Mouse (Mus musculus) neural tube, embryonic 15.5 days (tissue): Measurements from ENCODE around the gene Mff. TPM values are rescaled to one million over a fixed set of nuclear protein-coding genes. Genes with fewer than 3 reads are reported as not detected.

Experiments
- ATAC-seq: fragments of 200-750 bp; cut with Nextera tagmentation; 2 replicates; pipeline ENCODE4 v1.8.0; 2017; ENCODE audit warnings: mild to moderate bottlenecking, moderate TSS enrichment, moderate library complexity; ENCODE audit not compliant: low FRiP score
- H3K27ac ChIP-seq: fragments of 300-500 bp; sonication (generic); replicated peaks from 2 replicates; pipeline ENCODE4 v1.5.1; 2015; ENCODE audit warnings: mild to moderate bottlenecking, inconsistent platforms
- H3K27me3 ChIP-seq: fragments of 300-500 bp; sonication (generic); replicated peaks from 2 replicates; pipeline ENCODE4 v1.6.1; 2015; ENCODE audit warnings: inconsistent platforms
- H3K36me3 ChIP-seq: fragments of 300-500 bp; sonication (generic); 2 replicates; pipeline ENCODE4 v1.6.1; 2015; ENCODE audit warnings: inconsistent platforms
- H3K4me1 ChIP-seq: fragments of 300-500 bp; sonication (generic); 2 replicates; pipeline ENCODE4 v1.6.1; 2015; ENCODE audit warnings: inconsistent platforms
- H3K4me2 ChIP-seq: fragments of 300-500 bp; sonication (generic); 2 replicates; pipeline ENCODE4 v1.6.1; 2015; ENCODE audit warnings: inconsistent platforms, mild to moderate bottlenecking, moderate library complexity
- H3K4me3 ChIP-seq: fragments of 300-500 bp; sonication (generic); replicated peaks from 2 replicates; pipeline ENCODE4 v1.5.1; 2015; ENCODE audit warnings: mild to moderate bottlenecking, inconsistent platforms
- H3K9ac ChIP-seq: fragments of 300-500 bp; sonication (generic); replicated peaks from 2 replicates; pipeline ENCODE4 v1.6.1; 2015; ENCODE audit warnings: mild to moderate bottlenecking, inconsistent platforms
- H3K9me3 ChIP-seq: fragments of 300-500 bp; sonication (generic); replicated peaks from 2 replicates; pipeline ENCODE4 v1.6.1; 2016; ENCODE audit warnings: inconsistent platforms
- WGBS: fragments of 180-500 bp; shearing (Covaris S2); methylation state at CpG from one replicate; pipeline ENCODE4 v1.1.7; 2015; ENCODE audit warnings: mixed read lengths; 5-methylcytosine and 5-hydroxymethylcytosine counted together
- polyA plus RNA-seq: library from polyadenylated mRNA; unstranded; fragments of >200 nt; fragmentation: Nextera tagmentation; extraction: Ambion mirVana; gene quantifications from 2 replicates; pipeline ENCODE4 v1.2.1, GENCODE M21; 2015

The Mff gene
- 347 and 375 TPM in 2 replicates for polyA plus RNA-seq

- Histone ChIP-seq H3K4me1 (peaks cover 16% of the 10 kb centered on the region), H3K9ac (peak within 1 kb of the TSS; percentile 77), H3K27ac (peak within 1 kb of the TSS; percentile 72; the same call in 1 of the 2 replicates), H3K4me2 (peak within 1 kb of the TSS; percentile 95), H3K9me3 (no peaks in the 10 kb centered on the region), H3K4me3 (peak within 1 kb of the TSS; percentile 59), H3K27me3 (peaks cover 17% of the 10 kb centered on the region), H3K36me3 (peaks cover 9% of the 10 kb centered on the region)
- peak; percentile 99 for ATAC-seq
- WGBS: 10% methylated on average over 38 of the region's 38 CpGs
These were observed at the start of gene Mff for GRCm38 (mm10) chr1:82724339-82725025. Gene Mff, plus strand, starts transcription at chr1:82724890.

DNA sequence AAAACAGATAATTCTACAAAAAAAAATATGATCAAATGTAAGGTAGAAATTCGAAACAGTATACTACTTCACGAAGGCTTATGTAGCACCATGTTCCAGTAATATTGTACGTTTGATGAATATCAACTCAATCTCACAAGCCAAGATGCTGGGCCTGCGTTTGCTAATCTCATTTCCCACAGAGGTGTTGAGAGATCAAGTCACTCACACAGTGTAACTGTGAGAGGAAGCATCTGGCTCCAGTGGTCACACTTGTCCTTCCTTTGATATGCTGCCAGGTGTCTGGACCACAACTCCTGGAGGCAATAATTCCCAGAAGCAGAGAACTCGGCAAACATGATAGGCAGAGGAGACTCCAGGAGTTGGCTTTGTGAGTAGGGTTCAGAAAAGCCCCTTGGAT, 38.4 kb upstream of the Mff start:
- Histone ChIP-seq H3K36me3 (no peaks in the 10 kb centered on the region), H3K27ac (no peak overlapping the region), H3K9me3 (no peaks in the 10 kb centered on the region), H3K4me2 (no peak overlapping the region), H3K4me3 (no peak overlapping the region), H3K4me1 (0 out of 2 replicates have a peak, but pooled peaks cover 3% of the 10 kb centered on the region), H3K27me3 (no peaks in the 10 kb centered on the region), H3K9ac (no peak overlapping the region)
- 89% methylated on average over 5 of the region's 5 CpGs for WGBS
- no peak for ATAC-seq

DNA sequence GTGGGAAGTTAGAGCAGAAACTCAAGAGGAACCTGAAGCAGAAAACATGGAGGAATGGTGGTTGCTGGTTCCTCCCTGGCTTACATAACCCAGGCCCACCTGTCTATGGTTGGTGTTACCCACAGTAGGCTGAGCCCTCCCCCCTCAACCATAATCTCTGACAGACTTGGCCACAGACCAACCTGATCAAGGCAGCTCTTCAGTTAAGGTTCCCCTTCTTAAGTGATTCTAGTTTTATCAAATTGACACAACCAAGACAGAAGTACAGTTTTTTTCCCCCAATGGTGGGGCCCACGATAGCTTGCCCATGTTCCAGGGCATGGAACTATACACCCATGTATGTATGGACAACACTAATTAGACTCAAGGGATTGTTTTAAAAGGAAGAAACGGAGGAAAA, 37.8 kb upstream of the Mff start:
- H3K27ac ChIP-seq: no peak overlapping the region
- no peak overlapping the region for H3K4me2 ChIP-seq
- H3K9ac ChIP-seq: no peak overlapping the region
- no peaks in the 10 kb centered on the region for H3K36me3 ChIP-seq
- H3K4me1 ChIP-seq: 0 out of 2 replicates have a peak, but pooled peaks cover 3% of the 10 kb centered on the region
- no peaks in the 10 kb centered on the region for H3K9me3 ChIP-seq
- H3K4me3 ChIP-seq: no peak overlapping the region
- 86% methylated on average over 2 of the region's 2 CpGs for WGBS
- no peaks in the 10 kb centered on the region for H3K27me3 ChIP-seq
- ATAC-seq: no peak

- H3K9me3 ChIP-seq: no peaks in the 10 kb centered on the region
- H3K4me1 ChIP-seq: 0 out of 2 replicates have a peak, but pooled peaks cover 3% of the 10 kb centered on the region
- H3K27ac ChIP-seq: no peak overlapping the region
- no peak overlapping the region for H3K4me3 ChIP-seq
- 42% methylated on average over 6 of the region's 6 CpGs for WGBS
- H3K4me2 ChIP-seq: no peak overlapping the region
- no peaks in the 10 kb centered on the region for H3K27me3 ChIP-seq
- no peaks in the 10 kb centered on the region for H3K36me3 ChIP-seq
- no peak for ATAC-seq
- H3K9ac ChIP-seq: no peak overlapping the region
These were observed 36.8 kb upstream of the Mff start for GRCm38 (mm10) chr1:82687931-82688330.

DNA sequence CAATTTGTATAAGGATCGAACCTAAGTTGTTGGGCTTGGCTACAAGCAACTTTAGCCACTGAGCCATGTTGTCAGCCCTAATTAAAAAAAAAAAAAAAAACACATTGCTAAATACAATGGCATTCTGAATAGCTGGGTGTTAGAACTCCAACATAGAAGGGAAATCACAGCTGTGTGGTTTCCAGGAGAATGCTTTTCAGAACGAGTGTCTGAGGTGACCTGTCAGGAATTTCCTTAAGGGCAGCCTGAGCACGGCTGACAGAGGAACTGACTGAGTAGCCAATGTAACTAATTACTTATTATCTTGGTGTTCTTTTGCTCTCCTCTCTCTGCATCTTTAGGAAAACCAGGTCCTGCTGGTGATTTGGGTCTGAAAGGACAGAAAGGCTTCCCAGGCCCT, 28.8 kb upstream of the Mff start:
- no peak for ATAC-seq
- no peak overlapping the region for H3K27ac ChIP-seq
- H3K36me3 ChIP-seq: no peaks in the 10 kb centered on the region
- no peaks in the 10 kb centered on the region for H3K27me3 ChIP-seq
- 64% methylated on average over 3 of the region's 3 CpGs for WGBS
- no peaks in the 10 kb centered on the region for H3K9me3 ChIP-seq
- no peak overlapping the region for H3K9ac ChIP-seq
- no peak overlapping the region for H3K4me2 ChIP-seq
- H3K4me3 ChIP-seq: no peak overlapping the region
- H3K4me1 ChIP-seq: no peaks in the 10 kb centered on the region

GRCm38 (mm10) chr1:82717816-82718512, 6.7 kb upstream of the Mff start:
- no peaks in the 10 kb centered on the region for H3K4me1 ChIP-seq
- no peak overlapping the region for H3K27ac ChIP-seq
- ATAC-seq: no peak
- H3K4me2 ChIP-seq: no peak overlapping the region
- no peak overlapping the region for H3K4me3 ChIP-seq
- no peaks in the 10 kb centered on the region for H3K9me3 ChIP-seq
- no peak overlapping the region for H3K9ac ChIP-seq
- H3K36me3 ChIP-seq: no peaks in the 10 kb centered on the region
- H3K27me3 ChIP-seq: peaks cover 16% of the 10 kb centered on the region
- 82% methylated on average over 9 of the region's 9 CpGs for WGBS

DNA sequence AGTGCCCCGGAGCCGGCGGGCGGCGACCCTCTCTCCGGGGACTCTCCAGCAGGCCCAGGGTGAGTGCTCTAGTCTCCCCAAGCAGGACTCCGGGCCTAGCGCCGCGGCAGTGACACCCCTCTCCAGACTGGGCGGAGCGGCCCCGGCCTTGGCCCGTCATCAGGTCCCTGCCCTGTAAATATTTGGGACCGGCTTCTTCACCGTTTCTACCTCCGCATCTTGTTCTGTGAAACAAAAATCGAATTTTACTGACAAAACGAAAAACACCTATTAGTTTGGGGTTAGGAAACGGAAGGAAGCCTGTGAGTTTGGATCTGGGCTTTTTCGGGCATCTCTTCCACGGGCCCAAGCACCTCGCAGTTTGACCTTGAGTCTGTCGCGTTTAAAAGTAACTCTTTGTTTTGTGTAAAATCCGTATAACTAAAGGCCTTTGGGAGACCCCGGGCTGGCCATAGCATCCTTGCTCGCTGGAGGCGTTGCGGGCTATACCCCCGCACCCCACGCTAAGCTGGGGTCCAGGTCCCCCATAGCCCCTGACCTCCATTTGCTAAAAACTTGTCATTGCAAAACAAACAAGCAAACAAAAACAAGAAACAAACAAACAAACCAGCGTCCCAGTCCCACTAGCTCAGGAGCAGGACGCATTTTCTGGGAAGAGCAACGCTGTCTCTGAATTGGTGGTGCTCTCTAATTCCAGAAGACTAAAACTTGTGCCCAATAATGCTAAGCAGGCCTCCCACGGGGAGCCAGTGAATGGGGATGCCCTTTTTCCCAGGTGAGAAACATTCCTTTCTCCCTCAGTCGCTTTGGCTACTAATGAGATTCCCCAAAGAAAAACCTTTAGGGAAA, 560 bp downstream of the Mff start:
- Histone ChIP-seq H3K4me1 (peaks cover 16% of the 10 kb centered on the region), H3K36me3 (peaks cover 16% of the 10 kb centered on the region), H3K27ac (peak overlapping the region; percentile 72; the same call in 1 of the 2 replicates), H3K9ac (peak overlapping the region; percentile 77), H3K27me3 (peaks cover 13% of the 10 kb centered on the region), H3K4me3 (peak overlapping the region; percentile 59), H3K4me2 (peak overlapping the region; percentile 95), H3K9me3 (no peaks in the 10 kb centered on the region)
- ATAC-seq: peak; percentile 95
- under 1% methylated on average over 37 of the region's 37 CpGs for WGBS

- Histone ChIP-seq H3K27ac (no peak overlapping the region), H3K4me3 (peak overlapping the region; percentile 59), H3K9ac (peak overlapping the region; percentile 77), H3K4me2 (peak overlapping the region; percentile 95), H3K4me1 (peaks cover 16% of the 10 kb centered on the region), H3K9me3 (no peaks in the 10 kb centered on the region), H3K36me3 (peaks cover 21% of the 10 kb centered on the region), H3K27me3 (peaks cover 11% of the 10 kb centered on the region)
- ATAC-seq: no peak
- WGBS: 55% methylated on average over 4 of the region's 4 CpGs
These were observed 1.1 kb downstream of the Mff start for GRCm38 (mm10) chr1:82725875-82726185.

- ATAC-seq: no peak
These were observed 1.8 kb downstream of the Mff start for GRCm38 (mm10) chr1:82726482-82726881.

DNA sequence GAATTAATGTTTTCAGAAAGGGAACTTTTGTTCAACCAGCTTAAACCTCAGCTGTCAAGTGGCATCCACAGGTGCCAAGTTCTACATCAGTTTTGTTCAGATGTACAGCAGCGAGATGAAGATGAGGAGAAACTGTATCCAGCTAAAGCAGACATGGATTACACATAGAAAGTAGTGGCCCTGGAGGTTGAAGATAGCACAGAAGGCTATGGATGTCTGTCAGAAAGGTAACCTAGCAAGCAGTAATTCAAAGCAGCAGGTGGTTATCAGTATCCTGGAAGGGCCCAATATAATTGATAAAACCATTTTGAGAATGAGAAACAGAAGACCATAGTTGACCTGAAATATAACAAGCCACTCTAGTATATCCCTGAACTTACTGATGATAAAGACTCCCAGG, 8.7 kb downstream of the Mff start:
- H3K4me3 ChIP-seq: no peak overlapping the region
- H3K4me2 ChIP-seq: no peak overlapping the region
- no peak overlapping the region for H3K9ac ChIP-seq
- no peak overlapping the region for H3K27ac ChIP-seq
- H3K9me3 ChIP-seq: no peaks in the 10 kb centered on the region
- H3K36me3 ChIP-seq: peaks cover 77% of the 10 kb centered on the region
- 100% methylated on average over 1 of the region's 1 CpGs for WGBS
- H3K27me3 ChIP-seq: no peaks in the 10 kb centered on the region
- no peak for ATAC-seq
- no peaks in the 10 kb centered on the region for H3K4me1 ChIP-seq

More at GRCm38 (mm10) chr1:82726482-82726881, 1.8 kb downstream of the Mff start:
- Histone ChIP-seq H3K9me3 (no peaks in the 10 kb centered on the region), H3K36me3 (peaks cover 27% of the 10 kb centered on the region), H3K4me1 (peaks cover 16% of the 10 kb centered on the region), H3K4me3 (no peak overlapping the region), H3K4me2 (no peak overlapping the region), H3K27me3 (peaks cover 8% of the 10 kb centered on the region), H3K27ac (no peak overlapping the region), H3K9ac (no peak overlapping the region)
- whole genome bisulfite sequencing: 96% methylated on average over 5 of the region's 5 CpGs

DNA sequence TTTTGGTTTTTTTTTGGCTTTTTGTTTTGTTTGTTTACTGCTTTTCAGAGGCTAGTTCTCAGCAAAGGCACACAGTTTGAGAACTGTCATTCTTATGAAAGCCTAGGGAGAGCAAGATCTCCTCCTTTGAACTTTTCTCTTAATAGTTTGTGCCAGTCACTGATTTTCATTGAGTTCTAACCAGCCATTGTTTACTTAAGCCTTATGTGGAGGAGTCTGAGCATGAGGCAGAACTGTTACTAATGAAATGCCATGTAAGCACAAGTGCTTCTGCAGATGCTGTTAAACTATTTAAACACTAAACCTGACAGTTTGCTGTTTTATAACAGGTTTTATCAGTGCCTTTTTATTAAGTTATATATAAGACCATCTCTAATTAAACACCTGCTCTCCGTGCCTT, 13.4 kb downstream of the Mff start:
- Histone ChIP-seq H3K27ac (no peak overlapping the region), H3K4me3 (no peak overlapping the region), H3K9me3 (no peaks in the 10 kb centered on the region), H3K4me1 (no peaks in the 10 kb centered on the region), H3K4me2 (no peak overlapping the region), H3K36me3 (peaks cover 49% of the 10 kb centered on the region), H3K9ac (no peak overlapping the region), H3K27me3 (no peaks in the 10 kb centered on the region)
- ATAC-seq: no peak
- WGBS: 91% methylated on average over 1 of the region's 1 CpGs
